Mouse (Mus musculus) neural tube, embryonic 14.5 days (tissue): ENCODE measurements around the gene Stk10. TPM values are rescaled to one million over a fixed set of nuclear protein-coding genes. Genes with fewer than 3 reads are reported as not detected.
"Not testable (repeated sequence)": the region's sequence is repeated elsewhere in the genome, so short reads cannot be mapped to it uniquely, and the experiment has no call there.

Experiments
- ATAC-seq: fragments of 200-750 bp; cut with Nextera tagmentation; 2 replicates; pipeline ENCODE4 v1.8.0; 2017; ENCODE audit warnings: low read depth, mild to moderate bottlenecking, moderate TSS enrichment, moderate library complexity
- H3K27ac ChIP-seq: fragments of 300-500 bp; sonication (generic); 2 replicates; pipeline ENCODE4 v1.5.1; 2014; ENCODE audit warnings: low read depth, mild to moderate bottlenecking, control low read depth, low read length, moderate library complexity, mixed read lengths
- H3K27me3 ChIP-seq: fragments of 300-500 bp; sonication (generic); 2 replicates; pipeline ENCODE4 v1.6.1; 2014; ENCODE audit warnings: low read length; ENCODE audit not compliant: control insufficient read depth, insufficient read depth
- H3K36me3 ChIP-seq: fragments of 300-500 bp; sonication (generic); 2 replicates; pipeline ENCODE4 v1.6.1; 2014; ENCODE audit warnings: low read length, mixed read lengths; ENCODE audit not compliant: control insufficient read depth, insufficient read depth
- H3K4me1 ChIP-seq: fragments of 300-500 bp; sonication (generic); 2 replicates; pipeline ENCODE4 v1.6.1; 2014; ENCODE audit warnings: low read length; ENCODE audit not compliant: control insufficient read depth, insufficient read depth
- H3K4me2 ChIP-seq: fragments of 300-500 bp; sonication (generic); 2 replicates; pipeline ENCODE4 v1.6.1; 2014; ENCODE audit warnings: mild to moderate bottlenecking, low read depth, low read length, control low read depth
- H3K4me3 ChIP-seq: fragments of 300-500 bp; sonication (generic); 2 replicates; pipeline ENCODE4 v1.5.1; 2014; ENCODE audit warnings: low read depth, low read length, control low read depth, mixed read lengths
- H3K9ac ChIP-seq: fragments of 300-500 bp; sonication (generic); replicated peaks from 2 replicates; pipeline ENCODE4 v1.6.1; 2014; ENCODE audit warnings: low read depth, mild to moderate bottlenecking, control low read depth, low read length, mixed read lengths
- H3K9me3 ChIP-seq: fragments of 300-500 bp; sonication (generic); 2 replicates; pipeline ENCODE4 v1.6.1; 2016; ENCODE audit warnings: low read length; ENCODE audit not compliant: control insufficient read depth
- WGBS: fragments of 180-500 bp; shearing (Covaris S2); extraction: QIAGEN DNeasy Blood & Tissue Kit; methylation state at CpG from one replicate; pipeline ENCODE4 v1.1.7; 2014; 5-methylcytosine and 5-hydroxymethylcytosine counted together
- polyA plus RNA-seq: library from polyadenylated mRNA; unstranded; fragments of >200 nt; fragmentation: Nextera tagmentation; extraction: Ambion mirVana; gene quantifications from 2 replicates; pipeline ENCODE4 v1.2.1, GENCODE M21; 2014

Stk10 gene
- polyA plus RNA-seq, 1 experiment from 2014 or later: 2.0 TPM

- Histone ChIP-seq H3K9me3 (no peaks in the 10 kb centered on the region), H3K27me3 (no peaks in the 10 kb centered on the region), H3K4me1 (no peaks in the 10 kb centered on the region), H3K36me3 (no peaks in the 10 kb centered on the region), H3K9ac (no peak overlapping the region), H3K4me2 (no peak overlapping the region), H3K4me3 (no peak overlapping the region), H3K27ac (no peak overlapping the region)
- WGBS: 82% methylated on average over 6 of the region's 6 CpGs
- no peak for ATAC-seq
Measured at GRCm38 (mm10) chr11:32612304-32612703, 79.2 kb downstream of the Stk10 start.

GRCm38 (mm10) chr11:32614463-32614862 lies 81.4 kb downstream of the Stk10 start:
- 96% methylated on average over 29 of the region's 29 CpGs for WGBS
- H3K4me2 ChIP-seq: no peak overlapping the region
- no peaks in the 10 kb centered on the region for H3K36me3 ChIP-seq
- ATAC-seq: no peak
- H3K4me3 ChIP-seq: no peak overlapping the region
- H3K4me1 ChIP-seq: no peaks in the 10 kb centered on the region
- H3K9ac ChIP-seq: no peak overlapping the region
- no peaks in the 10 kb centered on the region for H3K9me3 ChIP-seq
- H3K27ac ChIP-seq: no peak overlapping the region
- H3K27me3 ChIP-seq: no peaks in the 10 kb centered on the region

- no peaks in the 10 kb centered on the region for H3K36me3 ChIP-seq
- no peaks in the 10 kb centered on the region for H3K27me3 ChIP-seq
- no peak overlapping the region for H3K4me2 ChIP-seq
- 24% methylated on average over 11 of the region's 11 CpGs for WGBS
- no peaks in the 10 kb centered on the region for H3K9me3 ChIP-seq
- H3K4me3 ChIP-seq: no peak overlapping the region
- no peak overlapping the region for H3K27ac ChIP-seq
- peak; percentile 33; the same call in 1 of the 2 replicates for ATAC-seq
- 0 out of 2 replicates have a peak, but pooled peaks cover 3% of the 10 kb centered on the region for H3K4me1 ChIP-seq
- no peak overlapping the region for H3K9ac ChIP-seq
Measured at GRCm38 (mm10) chr11:32615561-32615960, 82.5 kb downstream of the Stk10 start.

GRCm38 (mm10) chr11:32616091-32616490 lies 83.0 kb downstream of the Stk10 start:
- H3K36me3 ChIP-seq: no peaks in the 10 kb centered on the region
- no peak overlapping the region for H3K9ac ChIP-seq
- no peak for ATAC-seq
- WGBS: 77% methylated on average over 6 of the region's 6 CpGs
- H3K9me3 ChIP-seq: no peaks in the 10 kb centered on the region
- 0 out of 2 replicates have a peak, but pooled peaks cover 3% of the 10 kb centered on the region for H3K4me1 ChIP-seq
- no peak overlapping the region for H3K4me2 ChIP-seq
- H3K27ac ChIP-seq: no peak overlapping the region
- H3K4me3 ChIP-seq: no peak overlapping the region
- H3K27me3 ChIP-seq: no peaks in the 10 kb centered on the region

GRCm38 (mm10) chr11:32618036-32618435 lies 84.9 kb downstream of the Stk10 start:
- no peak overlapping the region for H3K27ac ChIP-seq
- 94% methylated on average over 1 of the region's 1 CpGs for WGBS
- ATAC-seq: no peak
- H3K4me1 ChIP-seq: 0 out of 2 replicates have a peak, but pooled peaks cover 3% of the 10 kb centered on the region
- no peaks in the 10 kb centered on the region for H3K9me3 ChIP-seq
- H3K27me3 ChIP-seq: no peaks in the 10 kb centered on the region
- H3K4me3 ChIP-seq: no peak overlapping the region
- H3K9ac ChIP-seq: no peak overlapping the region
- no peaks in the 10 kb centered on the region for H3K36me3 ChIP-seq
- no peak overlapping the region for H3K4me2 ChIP-seq

- not testable (repeated sequence) for H3K9me3 ChIP-seq, H3K27me3 ChIP-seq, H3K27ac ChIP-seq, H3K4me2 ChIP-seq, H3K4me1 ChIP-seq, ATAC-seq, H3K36me3 ChIP-seq, H3K9ac ChIP-seq, H3K4me3 ChIP-seq
- 87% methylated on average over 5 of the region's 5 CpGs for WGBS
Measured at GRCm38 (mm10) chr11:32618641-32619040, 85.5 kb downstream of the Stk10 start.

- H3K27me3 ChIP-seq: no peaks in the 10 kb centered on the region
- no peak for ATAC-seq
- H3K9ac ChIP-seq: no peak overlapping the region
- H3K4me1 ChIP-seq: 0 out of 2 replicates have a peak, but pooled peaks cover 3% of the 10 kb centered on the region
- H3K9me3 ChIP-seq: no peaks in the 10 kb centered on the region
- H3K4me3 ChIP-seq: no peak overlapping the region
- WGBS: 44% methylated on average over 8 of the region's 8 CpGs
- H3K27ac ChIP-seq: no peak overlapping the region
- no peaks in the 10 kb centered on the region for H3K36me3 ChIP-seq
- H3K4me2 ChIP-seq: no peak overlapping the region
Measured at GRCm38 (mm10) chr11:32619257-32619816, 86.2 kb downstream of the Stk10 start.

- H3K9ac ChIP-seq: no peak overlapping the region
- ATAC-seq: no peak; the same call in 1 of the 2 replicates
Measured at GRCm38 (mm10) chr11:32619866-32620456, 86.9 kb downstream of the Stk10 start.

GRCm38 (mm10) chr11:32621831-32622478 lies 88.8 kb downstream of the Stk10 start:
- 82% methylated on average over 12 of the region's 12 CpGs for WGBS

More at GRCm38 (mm10) chr11:32619866-32620456, 86.9 kb downstream of the Stk10 start:
- no peak overlapping the region for H3K4me3 ChIP-seq
- WGBS: 69% methylated on average over 6 of the region's 6 CpGs
- no peak overlapping the region for H3K27ac ChIP-seq
- H3K27me3 ChIP-seq: no peaks in the 10 kb centered on the region
- no peaks in the 10 kb centered on the region for H3K36me3 ChIP-seq
- no peak overlapping the region for H3K4me2 ChIP-seq
- 0 out of 2 replicates have a peak, but pooled peaks cover 3% of the 10 kb centered on the region for H3K4me1 ChIP-seq
- H3K9me3 ChIP-seq: no peaks in the 10 kb centered on the region

More at GRCm38 (mm10) chr11:32621831-32622478, 88.8 kb downstream of the Stk10 start:
- 0 out of 2 replicates have a peak, but pooled peaks cover 3% of the 10 kb centered on the region for H3K4me1 ChIP-seq
- H3K9me3 ChIP-seq: no peaks in the 10 kb centered on the region
- no peak for ATAC-seq
- H3K27me3 ChIP-seq: no peaks in the 10 kb centered on the region
- no peak overlapping the region for H3K9ac ChIP-seq
- no peak overlapping the region for H3K4me3 ChIP-seq
- H3K4me2 ChIP-seq: no peak overlapping the region
- H3K27ac ChIP-seq: no peak overlapping the region
- no peaks in the 10 kb centered on the region for H3K36me3 ChIP-seq
